14 mouse cellular contexts compared by ENCODE assay signal in the genomic region with DNA sequence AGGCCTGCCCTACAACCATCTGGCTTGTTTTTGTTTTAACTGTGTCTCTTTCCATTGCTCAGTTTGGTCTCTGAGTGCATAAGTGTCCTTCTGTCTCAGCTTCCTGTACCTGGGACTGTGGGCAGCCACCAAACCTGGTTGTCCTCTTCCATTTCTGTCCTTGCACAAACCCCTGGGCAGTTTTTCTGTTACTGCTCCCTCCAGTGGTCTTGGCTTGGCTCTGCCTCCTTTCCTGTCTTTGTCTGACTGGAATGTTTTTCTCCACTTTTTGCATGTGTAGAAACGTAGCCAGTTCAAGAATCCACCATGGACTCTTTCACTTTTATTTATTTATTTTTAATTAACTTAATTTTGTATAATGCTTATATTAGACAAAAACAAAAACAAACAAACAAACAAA. TPM values are rescaled to one million over a fixed set of nuclear protein-coding genes. Genes with fewer than 3 reads are reported as not detected.
DNase-seq lines count a peak whose midpoint lies in the region; ATAC-seq and TF ChIP-seq lines count a peak whose summit lies in the region.
"Had no signal": no experiment of that assay in that cellular context is flagged by ENCODE, and none has a peak within 500 bp of the region (broad histone marks: within the 10 kb centered on the region; RNA-seq: fewer than 3 reads in every experiment).

No protein-coding gene starts in this region.

- H3K9me3 ChIP-seq in intestine, postnatal 0 days (ENCODE audit: control insufficient read depth): no peaks in the 10 kb centered on the region
- no peaks in the 10 kb centered on the region for H3K9me3 ChIP-seq in intestine, embryonic 15.5 days
- no peaks in the 10 kb centered on the region for H3K9me3 ChIP-seq in lung, embryonic 14.5 days (ENCODE audit: low read depth, low read length)
- H3K9me3 ChIP-seq in MEL (replicated peaks; ENCODE audit: insufficient read depth, low read length): no peaks in the 10 kb centered on the region
- H3K9me3 ChIP-seq: embryonic facial prominence, embryonic 12.5 days; limb, embryonic 10.5 days; lung, embryonic 15.5 days; midbrain, embryonic 10.5 days had no signal

- no peak overlapping the region for H3K9ac ChIP-seq in intestine, postnatal 0 days (ENCODE audit: low read depth, low read length)
- H3K9ac ChIP-seq in intestine, embryonic 15.5 days: no peak overlapping the region
- H3K9ac ChIP-seq in lung, embryonic 14.5 days: no peak overlapping the region
- H3K9ac ChIP-seq in MEL (ENCODE audit: control insufficient read depth, low read depth, low read length, poor library complexity, severe bottlenecking): no peak overlapping the region
- H3K9ac ChIP-seq: embryonic facial prominence, embryonic 12.5 days; lung, embryonic 15.5 days had no signal

- TF ChIP-seq POLR2A in MEL (IDR thresholded peaks at IDR 0.05; ENCODE audit: control insufficient read depth in 1 of 2, insufficient read depth in 1 of 2, low read depth in 1 of 2, low read length in 2 of 2, poor library complexity in 1 of 2): no peak

- 63% methylated on average over 1 of the region's 1 CpGs for WGBS in intestine, postnatal 0 days
- 83% methylated on average over 1 of the region's 1 CpGs for WGBS in intestine, embryonic 15.5 days
- WGBS in lung, embryonic 14.5 days: 49% methylated on average over 1 of the region's 1 CpGs

- peaks cover 36% of the 10 kb centered on the region for H3K36me3 ChIP-seq in intestine, postnatal 0 days (ENCODE audit: control insufficient read depth, insufficient read depth)
- peaks cover 13% of the 10 kb centered on the region; the same call in 1 of the 2 replicates for H3K36me3 ChIP-seq in intestine, embryonic 15.5 days
- peaks cover 51% of the 10 kb centered on the region for H3K36me3 ChIP-seq in lung, embryonic 14.5 days (ENCODE audit: insufficient read depth)
- H3K36me3 ChIP-seq in MEL (ENCODE audit: control insufficient read depth in 1 of 2, insufficient read depth in 2 of 2, low read length in 2 of 2): peaks cover 0 to 27% of the 10 kb centered on the region in 2 experiments; a peak in 2 of 4 replicates

- no peak for ATAC-seq in intestine, postnatal 0 days
- ATAC-seq in intestine, embryonic 15.5 days: no peak
- ATAC-seq in lung, embryonic 14.5 days (ENCODE audit: insufficient read depth): no peak
- no peak for ATAC-seq in inflammation-experienced regulatory T-cells, adult 6 months

- H3K27me3 ChIP-seq in intestine, postnatal 0 days (replicated peaks; ENCODE audit: control insufficient read depth, insufficient read depth, low read length): no peaks in the 10 kb centered on the region
- H3K27me3 ChIP-seq in intestine, embryonic 15.5 days (replicated peaks): no peaks in the 10 kb centered on the region
- no peaks in the 10 kb centered on the region for H3K27me3 ChIP-seq in lung, embryonic 14.5 days (ENCODE audit: insufficient read depth, low read length)
- H3K27me3 ChIP-seq in MEL (ENCODE audit: control insufficient read depth in 1 of 2, insufficient read depth in 2 of 2, low read length in 2 of 2): no peaks in the 10 kb centered on the region
- H3K27me3 ChIP-seq: embryonic facial prominence, embryonic 12.5 days; lung, embryonic 15.5 days had no signal

- no peak overlapping the region for H3K27ac ChIP-seq in intestine, postnatal 0 days (ENCODE audit: low read depth, low read length)
- no peak overlapping the region for H3K27ac ChIP-seq in intestine, embryonic 15.5 days
- H3K27ac ChIP-seq in lung, embryonic 14.5 days (ENCODE audit: low read depth): no peak overlapping the region
- H3K27ac ChIP-seq in MEL (ENCODE audit: control insufficient read depth, low read depth, low read length): no peak overlapping the region
- H3K27ac ChIP-seq: embryonic facial prominence, embryonic 12.5 days; limb, embryonic 10.5 days; lung, embryonic 15.5 days; midbrain, embryonic 10.5 days had no signal

- no peak for TF ChIP-seq EP300 in MEL (IDR thresholded peaks at IDR 0.05; ENCODE audit: low read depth in 1 of 2, low read length in 2 of 2)

- no peak overlapping the region for H3K4me2 ChIP-seq in intestine, postnatal 0 days (replicated peaks; ENCODE audit: low read depth)
- no peak overlapping the region for H3K4me2 ChIP-seq in intestine, embryonic 15.5 days (replicated peaks)
- no peak overlapping the region for H3K4me2 ChIP-seq in lung, embryonic 14.5 days
- H3K4me2 ChIP-seq: embryonic facial prominence, embryonic 12.5 days; lung, embryonic 15.5 days had no signal

- DNase-seq in lung, embryonic 14.5 days: peak; percentile 6
- no peak for DNase-seq in lung, postnatal 36 days
- DNase-seq in MEL (ENCODE audit: low read depth, low spot score): no peak
- peak; percentile 10 for DNase-seq in retina, postnatal 1 day
- DNase-seq: cerebellum, adult 11 months; cerebellum, postnatal 25 days; gastrocnemius, postnatal 14 days had no signal

- H3K4me1 ChIP-seq in intestine, postnatal 0 days (replicated peaks; ENCODE audit: control insufficient read depth, insufficient read depth, low read length): no peaks in the 10 kb centered on the region
- no peaks in the 10 kb centered on the region for H3K4me1 ChIP-seq in intestine, embryonic 15.5 days (replicated peaks)
- no peaks in the 10 kb centered on the region for H3K4me1 ChIP-seq in lung, embryonic 14.5 days (ENCODE audit: insufficient read depth)
- no peaks in the 10 kb centered on the region for H3K4me1 ChIP-seq in MEL (ENCODE audit: control insufficient read depth in 1 of 2, insufficient read depth in 2 of 2, low read length in 2 of 2)
- H3K4me1 ChIP-seq: embryonic facial prominence, embryonic 12.5 days; limb, embryonic 10.5 days; lung, embryonic 15.5 days; midbrain, embryonic 10.5 days had no signal

- no peak overlapping the region for H3K4me3 ChIP-seq in intestine, postnatal 0 days (ENCODE audit: low read depth, low read length)
- no peak overlapping the region for H3K4me3 ChIP-seq in intestine, embryonic 15.5 days (replicated peaks)
- no peak overlapping the region for H3K4me3 ChIP-seq in lung, embryonic 14.5 days (ENCODE audit: low read depth, low read length)
- H3K4me3 ChIP-seq in MEL (ENCODE audit: control insufficient read depth in 1 of 2, insufficient read depth in 1 of 2, low read depth in 2 of 2, low read length in 2 of 2): no peak overlapping the region
- H3K4me3 ChIP-seq: embryonic facial prominence, embryonic 12.5 days; limb, embryonic 10.5 days; lung, embryonic 15.5 days; midbrain, embryonic 10.5 days had no signal

- TF ChIP-seq RAD21 in MEL (IDR thresholded peaks at IDR 0.05; ENCODE audit: low read depth, low read length): peak; percentile 5

- TF ChIP-seq CTCF in intestine, postnatal 0 days (IDR thresholded peaks at IDR 0.05; ENCODE audit: low read depth): peak; percentile 56
- TF ChIP-seq CTCF in lung, embryonic 14.5 days (IDR thresholded peaks at IDR 0.05; ENCODE audit: low read depth): 0 out of 2 replicates have a peak, but pooled peaks have one; percentile 8
- peak in 2 of 3 experiments; percentile 9 to 32; a peak in 3 of 6 replicates for TF ChIP-seq CTCF in MEL (IDR thresholded peaks at IDR 0.05 in 2 of 3, conservative IDR thresholded peaks at IDR 0.05 in 1 of 3; ENCODE audit: control insufficient read depth in 1 of 3, insufficient read depth in 1 of 3, low read depth in 2 of 3, low read length in 3 of 3, poor library complexity in 1 of 3, severe bottlenecking in 1 of 3)

- H3K79me2 ChIP-seq in MEL (ENCODE audit: control insufficient read depth, insufficient read depth, low read length, poor library complexity): no peaks in the 10 kb centered on the region

RNA-seq across cellular contexts. Expression of a gene that starts 8.6 kb away (rescaled TPM):
- 7.9 and 8.0 TPM in 2 replicates for polyA plus RNA-seq in intestine, postnatal 0 days (2015; fragmentation: Nextera tagmentation; extraction: Ambion mirVana)
- 15.2 and 16.9 TPM in 2 replicates for polyA plus RNA-seq in intestine, embryonic 15.5 days (2015; fragmentation: Nextera tagmentation; extraction: Ambion mirVana)
- polyA plus RNA-seq in lung, embryonic 14.5 days (2014; fragmentation: Nextera tagmentation; extraction: Ambion mirVana): 21.8 and 22.5 TPM in 2 replicates
- 4.9 and 6.7 TPM in 2 replicates for total RNA-seq in MEL (2012; rRNA removed)
- 1 to 10 TPM in 1 of 2 experiments, not detected in 1; 7.7 TPM for polyA plus RNA-seq in MEL (2012; ENCODE audit: insufficient read depth in 1 of 2, insufficient read length in 2 of 2, low read depth in 1 of 2, low replicate concordance in 2 of 2, missing spikeins in 1 of 2)
- polyA plus RNA-seq in inflammation-experienced regulatory T-cells, adult 6 months (2017; shearing (Covaris generic)): 10 to 100 TPM; 25.6 to 29.4 (median 25.6) TPM

RNA-seq across cellular contexts. Expression of a gene that starts 9.0 kb away (rescaled TPM):
- 13.5 and 15.4 TPM in 2 replicates for polyA plus RNA-seq in intestine, postnatal 0 days (2015; fragmentation: Nextera tagmentation; extraction: Ambion mirVana)
- 29.0 and 31.8 TPM in 2 replicates for polyA plus RNA-seq in intestine, embryonic 15.5 days (2015; fragmentation: Nextera tagmentation; extraction: Ambion mirVana)
- 32.8 and 35.4 TPM in 2 replicates for polyA plus RNA-seq in lung, embryonic 14.5 days (2014; fragmentation: Nextera tagmentation; extraction: Ambion mirVana)
- 1.0 and 1.4 TPM in 2 replicates for total RNA-seq in MEL (2012; rRNA removed)
- 1 to 10 TPM in 1 of 2 experiments, not detected in 1; 2.9 TPM for polyA plus RNA-seq in MEL (2012; ENCODE audit: insufficient read depth in 1 of 2, insufficient read length in 2 of 2, low read depth in 1 of 2, low replicate concordance in 2 of 2, missing spikeins in 1 of 2)
- 10 to 100 TPM in 2 of 3 experiments, 1 to 10 TPM in 1; 3.9 to 17.8 (median 16.4) TPM for polyA plus RNA-seq in inflammation-experienced regulatory T-cells, adult 6 months (2017; shearing (Covaris generic))

RNA-seq across cellular contexts. Expression of a gene that starts 42.8 kb away (rescaled TPM):
- 17.4 and 18.7 TPM in 2 replicates for polyA plus RNA-seq in intestine, postnatal 0 days (2015; fragmentation: Nextera tagmentation; extraction: Ambion mirVana)
- polyA plus RNA-seq in intestine, embryonic 15.5 days (2015; fragmentation: Nextera tagmentation; extraction: Ambion mirVana): 21.6 and 23.6 TPM in 2 replicates
- 21.1 and 22.1 TPM in 2 replicates for polyA plus RNA-seq in lung, embryonic 14.5 days (2014; fragmentation: Nextera tagmentation; extraction: Ambion mirVana)
- total RNA-seq in MEL (2012; rRNA removed): 0.15 TPM in 1 of 2 replicates, not detected in the other
- polyA plus RNA-seq in MEL (2012; ENCODE audit: insufficient read depth in 1 of 2, insufficient read length in 2 of 2, low read depth in 1 of 2, low replicate concordance in 2 of 2, missing spikeins in 1 of 2): under 1 TPM in 1 of 2 experiments, not detected in 1; 0.10 TPM
- polyA plus RNA-seq in inflammation-experienced regulatory T-cells, adult 6 months (2017; shearing (Covaris generic)): 10 to 100 TPM; 31.0 to 35.6 (median 31.9) TPM

RNA-seq across cellular contexts. Expression of a gene that starts 51.0 kb away (rescaled TPM):
- 0.42 and 0.53 TPM in 2 replicates for polyA plus RNA-seq in intestine, postnatal 0 days (2015; fragmentation: Nextera tagmentation; extraction: Ambion mirVana)
- polyA plus RNA-seq in intestine, embryonic 15.5 days (2015; fragmentation: Nextera tagmentation; extraction: Ambion mirVana): 0.52 and 0.80 TPM in 2 replicates
- polyA plus RNA-seq in lung, embryonic 14.5 days (2014; fragmentation: Nextera tagmentation; extraction: Ambion mirVana): 0.96 and 1.5 TPM in 2 replicates
- 0.69 and 0.81 TPM in 2 replicates for total RNA-seq in MEL (2012; rRNA removed)
- polyA plus RNA-seq in MEL (2012; ENCODE audit: insufficient read depth in 1 of 2, insufficient read length in 2 of 2, low read depth in 1 of 2, low replicate concordance in 2 of 2, missing spikeins in 1 of 2): 1 to 10 TPM in 1 of 2 experiments, not detected in 1; 1.3 TPM
- under 1 TPM; 0.30 to 0.69 (median 0.60) TPM for polyA plus RNA-seq in inflammation-experienced regulatory T-cells, adult 6 months (2017; shearing (Covaris generic))

RNA-seq across cellular contexts. Expression of a gene that starts 51.0 kb away (rescaled TPM):
- polyA plus RNA-seq in intestine, postnatal 0 days (2015; fragmentation: Nextera tagmentation; extraction: Ambion mirVana): 54.4 and 56.5 TPM in 2 replicates
- 37.1 and 39.5 TPM in 2 replicates for polyA plus RNA-seq in intestine, embryonic 15.5 days (2015; fragmentation: Nextera tagmentation; extraction: Ambion mirVana)
- 15.4 and 18.0 TPM in 2 replicates for polyA plus RNA-seq in lung, embryonic 14.5 days (2014; fragmentation: Nextera tagmentation; extraction: Ambion mirVana)
- total RNA-seq in MEL (2012; rRNA removed): 5.7 and 8.7 TPM in 2 replicates
- polyA plus RNA-seq in MEL (2012; ENCODE audit: insufficient read depth in 1 of 2, insufficient read length in 2 of 2, low read depth in 1 of 2, low replicate concordance in 2 of 2, missing spikeins in 1 of 2): 10 to 100 TPM in 1 of 2 experiments, not detected in 1; 12.8 TPM
- 10 to 100 TPM; 22.4 to 28.4 (median 24.5) TPM for polyA plus RNA-seq in inflammation-experienced regulatory T-cells, adult 6 months (2017; shearing (Covaris generic))

Comparison
In these comparisons a context has a peak if more than half of its experiments do, and no peak if none do; other contexts are left out.
1. DNase-seq: peak in lung, embryonic 14.5 days (single experiment) and retina, postnatal 1 day (single experiment); none in lung, postnatal 36 days (single experiment) and MEL (single experiment).
2. RNA of a gene that starts 42.8 kb away (polyA plus RNA-seq): 31.0 to 35.6 TPM in inflammation-experienced regulatory T-cells, adult 6 months, 21.6 to 23.6 TPM in intestine, embryonic 15.5 days, 21.1 to 22.1 TPM in lung, embryonic 14.5 days and 17.4 to 18.7 TPM in intestine, postnatal 0 days; 0.10 TPM in MEL; every median in the first group is over 10 times any median in the second.
3. Peak in every context shown above with its lines, with median percentiles within 50 percentile points of each other: CTCF ChIP-seq.